Mouse (Mus musculus): ENCODE measurements around the gene Vmn2r89. TPM values are rescaled to one million over a fixed set of nuclear protein-coding genes. Genes with fewer than 3 reads are reported as not detected.

Vmn2r89 gene
- not detected in 4 replicates for total RNA-seq (2023; ENCODE audit: inconsistent age)

GRCm38 (mm10) chr14:51451557-51451956 is at the start of gene Vmn2r89:
TSS of gene Vmn2r89 (plus strand) at chr14:51451857.

GRCm38 (mm10) chr14:51410520-51410919 is 41.1 kb upstream of the Vmn2r89 start, which contains the start of gene Vmn2r88:
TSS of gene Vmn2r88 (plus strand) at chr14:51410820.

Other genes starting within 250 kb of the Vmn2r89 start
- not detected in 4 replicates for gene Ear14, start 248.5 kb upstream of the Vmn2r89 start, total RNA-seq (2023; ENCODE audit: inconsistent age)
- gene Rnase2a, start 195.7 kb upstream of the Vmn2r89 start, total RNA-seq (2023; ENCODE audit: inconsistent age), result not detected in 4 replicates
- not detected in 4 replicates for gene Gm7247, start 90.1 kb upstream of the Vmn2r89 start, total RNA-seq (2023; ENCODE audit: inconsistent age)
- not detected in 4 replicates for gene Vmn2r88, start 41.0 kb upstream of the Vmn2r89 start, total RNA-seq (2023; ENCODE audit: inconsistent age)
- gene Gm5622, start 100.9 kb downstream of the Vmn2r89 start, total RNA-seq (2023; ENCODE audit: inconsistent age), result not detected in 4 replicates
- not detected in 4 replicates for gene Gm17175, start 122.2 kb downstream of the Vmn2r89 start, total RNA-seq (2023; ENCODE audit: inconsistent age)
- not detected in 4 replicates for gene Gm17174, start 140.3 kb downstream of the Vmn2r89 start, total RNA-seq (2023; ENCODE audit: inconsistent age)
- not detected in 4 replicates for gene Gm17078, start 159.5 kb downstream of the Vmn2r89 start, total RNA-seq (2023; ENCODE audit: inconsistent age)
- gene Gm4181, start 183.8 kb downstream of the Vmn2r89 start, total RNA-seq (2023; ENCODE audit: inconsistent age), result not detected in 4 replicates
- gene Gm17079, start 243.6 kb downstream of the Vmn2r89 start, total RNA-seq (2023; ENCODE audit: inconsistent age), result not detected in 4 replicates